Mouse (Mus musculus) cerebellum, adult 9-10 months (tissue): ENCODE results near the gene Cnn3.
A peak's percentile ranks its signal among the peaks of the same experiment; 100 is the strongest.

Experiments used
- DNase-seq: peaks from one replicate; pipeline ENCODE4 v3.0.0; 2022

Gene Cnn3

DNA sequence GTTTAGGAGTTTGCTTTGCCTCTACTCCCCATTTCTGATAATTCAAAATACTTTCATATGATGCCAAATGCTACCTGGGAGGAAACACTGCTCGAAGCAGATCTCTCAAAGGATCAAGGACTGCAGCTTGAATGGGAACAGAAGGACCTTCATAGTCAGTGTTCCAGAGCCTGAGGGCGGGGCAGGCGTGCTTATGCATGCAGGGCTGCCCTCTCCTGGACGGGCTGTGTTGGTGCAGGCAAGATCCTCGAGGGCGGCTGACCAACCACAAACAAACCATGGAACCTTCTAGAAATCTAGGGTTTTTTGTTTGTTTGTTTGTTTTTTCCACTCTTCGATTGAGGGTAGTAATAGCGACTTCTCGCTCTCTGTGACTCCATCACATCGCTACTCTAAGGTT is 73.9 kb downstream of the Cnn3 start:
- peak; percentile 56 for DNase-seq

DNA sequence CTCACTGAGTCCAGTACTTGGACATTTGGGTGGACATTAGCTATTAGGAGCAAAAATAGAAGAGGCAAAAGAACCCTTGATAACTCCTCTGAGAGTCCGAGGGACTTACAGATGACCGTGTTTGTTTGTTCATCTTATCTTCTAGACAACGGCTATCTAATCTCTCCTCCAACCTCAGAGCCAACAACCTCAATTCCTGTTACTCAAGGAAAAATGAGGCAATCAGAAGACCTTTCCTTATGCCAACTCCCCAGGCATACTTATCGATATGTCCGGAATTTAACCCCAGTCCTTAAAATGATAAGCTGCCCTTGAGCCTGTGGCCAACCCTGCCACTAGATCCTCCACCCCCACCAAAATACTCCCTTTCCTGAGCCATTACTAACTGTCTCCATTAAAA is 74.4 kb downstream of the Cnn3 start:
- no peak for DNase-seq

DNA sequence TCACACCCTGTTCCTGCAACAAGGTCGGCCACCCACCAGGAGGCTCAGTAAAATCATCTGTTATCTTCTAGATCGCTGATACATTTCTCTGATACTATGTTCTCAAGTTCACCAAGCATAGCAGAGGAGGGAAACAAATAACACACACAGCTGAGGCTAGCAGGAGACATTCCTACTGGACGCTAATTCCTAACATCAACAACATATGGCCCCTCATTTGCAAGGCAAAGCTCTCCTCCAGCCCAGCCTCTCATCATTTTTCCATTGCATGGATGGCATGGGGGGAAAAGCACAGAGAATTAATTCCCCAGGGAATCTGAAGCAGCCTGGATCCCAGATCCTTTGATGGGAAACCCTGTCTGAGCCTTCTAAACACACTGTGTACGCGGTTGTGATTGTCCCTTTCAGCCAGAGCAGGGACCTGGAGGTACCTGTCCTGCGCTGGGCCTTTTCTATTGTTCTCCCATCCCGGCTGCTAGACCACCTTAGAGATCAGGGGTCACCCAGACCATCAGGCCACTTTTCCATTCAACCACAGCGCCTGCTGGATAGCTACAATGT is 78.7 kb downstream of the Cnn3 start:
- no peak for DNase-seq

DNA sequence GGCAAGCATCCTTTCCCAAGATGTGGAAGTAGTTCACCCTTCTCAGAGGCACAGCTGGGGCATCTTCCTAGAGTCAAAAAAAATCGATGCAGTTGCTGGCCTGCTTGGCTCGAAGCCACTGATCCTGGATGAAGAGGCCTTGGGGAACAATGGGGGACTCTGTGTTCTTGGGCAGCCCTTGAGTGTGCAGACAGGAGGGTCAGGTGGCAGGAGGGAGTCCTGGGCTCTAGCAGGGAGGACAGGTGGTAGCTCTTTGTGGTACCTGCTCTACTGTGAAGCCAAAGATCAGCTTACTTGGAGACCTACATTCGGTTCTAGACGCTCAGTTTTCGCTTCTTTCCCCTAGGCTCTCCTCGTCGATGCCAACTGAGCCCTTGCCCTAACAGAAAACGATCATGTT is 79.9 kb downstream of the Cnn3 start:
- no peak for DNase-seq

DNA sequence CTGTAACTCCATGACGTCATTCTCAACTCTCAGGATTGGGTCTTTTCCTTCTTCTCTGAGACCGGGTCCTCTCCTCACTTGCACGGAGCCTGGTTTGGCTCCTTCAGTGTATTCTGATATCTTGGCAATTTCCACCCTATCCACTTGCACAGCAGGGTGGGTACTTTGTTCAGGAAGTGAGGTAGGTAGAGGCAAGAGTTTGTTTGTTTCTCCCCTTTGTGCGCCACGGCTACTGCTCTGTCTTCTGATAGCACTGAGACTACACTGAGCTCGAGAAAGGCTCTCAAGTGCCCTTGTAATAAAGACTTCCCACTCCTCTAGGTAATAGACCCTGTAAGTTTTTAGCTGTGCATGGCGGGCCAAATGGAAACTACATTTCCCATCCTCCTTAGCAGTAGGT is 80.5 kb downstream of the Cnn3 start:
- DNase-seq: no peak

DNA sequence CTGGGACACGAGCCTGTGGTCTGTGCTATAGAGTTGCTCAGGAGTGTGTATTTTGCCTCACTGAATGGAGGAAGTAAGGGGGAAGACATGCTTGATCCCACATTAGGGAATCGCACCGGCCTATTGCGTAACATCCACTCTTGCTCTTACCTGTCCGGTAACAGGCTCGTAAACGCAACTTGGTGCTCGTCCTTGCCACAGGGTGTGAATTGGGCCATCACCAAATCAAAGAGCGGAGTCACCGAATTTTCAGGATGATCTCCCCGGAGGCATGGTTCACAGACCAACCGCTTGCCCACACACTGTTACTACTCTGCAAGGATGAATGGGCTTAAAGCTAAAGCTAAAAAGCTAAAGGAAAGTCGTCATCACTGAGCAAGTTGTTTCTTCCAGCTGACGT is 81.4 kb downstream of the Cnn3 start:
- no peak for DNase-seq
